Mouse (Mus musculus) effector memory CD4-positive, alpha-beta T cell, adult 5 months (primary cell): ENCODE results near the gene Trhde. TPM values are rescaled to one million over a fixed set of nuclear protein-coding genes. Genes with fewer than 3 reads are reported as not detected.

Experiments
- polyA plus RNA-seq: library from polyadenylated mRNA; unstranded; fragments of 100-300 nt; shearing (Covaris generic); gene quantifications from one replicate; pipeline ENCODE4 v1.2.1, GENCODE M21; 2017

The Trhde gene
- polyA plus RNA-seq, result not detected

GRCm38 (mm10) chr10:114802161-114802651 lies at the start of gene Trhde:
Gene Trhde, minus strand, starts transcription at chr10:114802307.

